Mouse (Mus musculus): ENCODE measurements around the gene Nudt19.

DNA sequence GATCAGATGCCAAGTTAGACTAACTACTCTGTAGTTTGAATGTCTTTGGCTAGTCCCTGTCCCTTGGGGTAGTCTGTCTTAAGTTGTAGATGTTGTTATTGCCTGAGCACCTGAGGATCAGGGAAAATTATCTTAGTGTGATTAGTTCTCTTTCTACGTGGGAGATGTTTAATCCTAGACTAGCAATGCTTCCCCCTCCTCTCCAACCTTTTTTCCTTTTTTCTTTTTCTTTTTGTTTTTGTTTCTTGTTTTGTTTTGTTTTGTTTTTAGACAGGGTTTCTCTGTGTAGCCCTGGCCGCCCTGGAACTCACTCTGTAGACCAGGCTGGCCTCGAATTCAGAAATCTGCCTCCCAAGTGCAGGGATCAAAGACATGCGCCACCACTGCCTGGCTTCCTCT lies at the start of gene Nudt19:
- no peak for TF ChIP-seq CTCF (IDR thresholded peaks at IDR 0.05; ENCODE audit: borderline replicate concordance, insufficient read depth, low read length)
- TF ChIP-seq POLR2A (IDR thresholded peaks at IDR 0.05; ENCODE audit: low read depth, low read length) = no peak

Data from embryonic fibroblast, embryonic 13.5 days (primary cell).